Mouse (Mus musculus) embryonic facial prominence, embryonic 10.5 days (tissue): ENCODE measurements around the gene Kcnh6. TPM values are rescaled to one million over a fixed set of nuclear protein-coding genes. Genes with fewer than 3 reads are reported as not detected.
"Not testable (repeated sequence)": the region's sequence is repeated elsewhere in the genome, so short reads cannot be mapped to it uniquely, and the experiment has no call there.

Experiments
- DNase-seq: peaks from one replicate; pipeline ENCODE4 v3.0.0-alpha.2; 2017; ENCODE audit warnings: low spot score
- H3K27ac ChIP-seq: fragments of 300-500 bp; sonication (generic); replicated peaks from 2 replicates; pipeline ENCODE4 v1.5.1; 2016; ENCODE audit warnings: mild to moderate bottlenecking
- H3K27me3 ChIP-seq: fragments of 300-500 bp; sonication (generic); replicated peaks from 2 replicates; pipeline ENCODE4 v1.6.1; 2016; ENCODE audit warnings: low read depth, mild to moderate bottlenecking; ENCODE audit not compliant: poor library complexity, severe bottlenecking
- H3K36me3 ChIP-seq: fragments of 300-500 bp; sonication (generic); replicated peaks from 2 replicates; pipeline ENCODE4 v1.6.1; 2016; ENCODE audit warnings: mild to moderate bottlenecking, moderate library complexity
- H3K4me1 ChIP-seq: fragments of 300-500 bp; sonication (generic); 2 replicates; pipeline ENCODE4 v1.6.1; 2016
- H3K4me3 ChIP-seq: fragments of 300-500 bp; sonication (generic); 2 replicates; pipeline ENCODE4 v1.5.1; 2016; ENCODE audit warnings: mild to moderate bottlenecking, moderate library complexity
- H3K9me3 ChIP-seq: fragments of 300-500 bp; sonication (generic); 2 replicates; pipeline ENCODE4 v1.6.1; 2016; ENCODE audit warnings: mild to moderate bottlenecking
- WGBS: fragments of 180-500 bp; shearing (Covaris S2); methylation state at CpG from one replicate; pipeline ENCODE4 v1.1.7; 2016; 5-methylcytosine and 5-hydroxymethylcytosine counted together
- polyA plus RNA-seq: library from polyadenylated mRNA; unstranded; fragments of >200 nt; fragmentation: Nextera tagmentation; extraction: Ambion mirVana; gene quantifications from 2 replicates; pipeline ENCODE4 v1.2.1, GENCODE M21; 2016

Gene Kcnh6
- polyA plus RNA-seq, 1 experiment from 2014 or later: 0.30 TPM

GRCm38 (mm10) chr11:106053921-106054320, 46.0 kb downstream of the Kcnh6 start:
- 93% methylated on average over 2 of the region's 2 CpGs for WGBS
- Histone ChIP-seq H3K27me3 (no peaks in the 10 kb centered on the region), H3K9me3 (no peaks in the 10 kb centered on the region), H3K4me1 (no peaks in the 10 kb centered on the region), H3K4me3 (no peak overlapping the region), H3K36me3 (peaks cover 100% of the 10 kb centered on the region), H3K27ac (no peak overlapping the region)
- no peak for DNase-seq

- no peak for DNase-seq
- Histone ChIP-seq H3K9me3 (no peaks in the 10 kb centered on the region), H3K27me3 (no peaks in the 10 kb centered on the region), H3K27ac (no peak overlapping the region), H3K4me1 (no peaks in the 10 kb centered on the region), H3K4me3 (no peak overlapping the region), H3K36me3 (peaks cover 100% of the 10 kb centered on the region)
- WGBS: 95% methylated on average over 8 of the region's 8 CpGs
Measured at GRCm38 (mm10) chr11:106054600-106054999, 46.7 kb downstream of the Kcnh6 start.

DNA sequence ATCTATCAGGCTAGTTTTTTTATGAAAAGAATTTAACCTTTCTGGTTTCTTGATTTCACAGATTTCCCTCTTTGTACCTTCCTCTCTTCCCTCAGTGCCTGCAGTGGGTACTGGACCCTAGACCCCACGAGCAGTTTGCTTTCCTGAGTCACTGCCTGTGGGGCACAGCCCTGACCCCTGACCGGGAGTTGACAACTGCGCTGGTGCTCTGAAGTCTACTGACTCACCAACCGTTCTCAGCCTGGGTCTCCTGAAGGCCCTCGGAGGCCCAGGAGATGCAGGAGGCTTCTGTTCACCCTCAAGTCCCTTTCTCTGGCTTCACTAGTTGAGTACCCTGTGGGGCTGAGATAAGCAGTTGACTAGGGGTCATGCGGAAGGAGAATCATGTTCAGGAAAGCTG, 47.4 kb downstream of the Kcnh6 start:
- DNase-seq: no peak
- peaks cover 100% of the 10 kb centered on the region for H3K36me3 ChIP-seq
- no peak overlapping the region for H3K4me3 ChIP-seq
- H3K27ac ChIP-seq: no peak overlapping the region
- H3K9me3 ChIP-seq: no peaks in the 10 kb centered on the region
- H3K4me1 ChIP-seq: no peaks in the 10 kb centered on the region
- H3K27me3 ChIP-seq: no peaks in the 10 kb centered on the region
- WGBS: 89% methylated on average over 6 of the region's 6 CpGs

- Histone ChIP-seq H3K4me1 (no peaks in the 10 kb centered on the region), H3K9me3 (no peaks in the 10 kb centered on the region), H3K36me3 (peaks cover 83% of the 10 kb centered on the region), H3K4me3 (no peak overlapping the region), H3K27ac (no peak overlapping the region), H3K27me3 (no peaks in the 10 kb centered on the region)
- no peak for DNase-seq
- WGBS: 92% methylated on average over 8 of the region's 8 CpGs
Measured at GRCm38 (mm10) chr11:106056819-106057491, 49.0 kb downstream of the Kcnh6 start.

- Histone ChIP-seq H3K4me3 (no peak overlapping the region), H3K9me3 (no peaks in the 10 kb centered on the region), H3K36me3 (peaks cover 73% of the 10 kb centered on the region), H3K27ac (no peak overlapping the region), H3K4me1 (no peaks in the 10 kb centered on the region), H3K27me3 (no peaks in the 10 kb centered on the region)
- WGBS: 76% methylated on average over 8 of the region's 8 CpGs
- no peak for DNase-seq
Measured at GRCm38 (mm10) chr11:106058020-106058419, 50.1 kb downstream of the Kcnh6 start.

GRCm38 (mm10) chr11:106060549-106060948, 52.6 kb downstream of the Kcnh6 start:
- DNase-seq: no peak
- no peak overlapping the region for H3K27ac ChIP-seq
- no peaks in the 10 kb centered on the region for H3K9me3 ChIP-seq
- H3K4me1 ChIP-seq: no peaks in the 10 kb centered on the region
- H3K27me3 ChIP-seq: no peaks in the 10 kb centered on the region
- H3K36me3 ChIP-seq: peaks cover 47% of the 10 kb centered on the region
- 90% methylated on average over 1 of the region's 1 CpGs for WGBS
- no peak overlapping the region for H3K4me3 ChIP-seq

GRCm38 (mm10) chr11:106061311-106061710, 53.4 kb downstream of the Kcnh6 start:
- Histone ChIP-seq H3K4me1 (no peaks in the 10 kb centered on the region), H3K4me3 (no peak overlapping the region), H3K27ac (no peak overlapping the region), H3K27me3 (no peaks in the 10 kb centered on the region), H3K36me3 (peaks cover 40% of the 10 kb centered on the region), H3K9me3 (no peaks in the 10 kb centered on the region)
- 93% methylated on average over 1 of the region's 1 CpGs for WGBS
- no peak for DNase-seq

- WGBS: 82% methylated on average over 5 of the region's 5 CpGs
- Histone ChIP-seq H3K4me3 (no peak overlapping the region), H3K9me3 (no peaks in the 10 kb centered on the region), H3K27me3 (no peaks in the 10 kb centered on the region), H3K27ac (no peak overlapping the region), H3K4me1 (peaks cover 11% of the 10 kb centered on the region; the same call in 1 of the 2 replicates), H3K36me3 (peaks cover 15% of the 10 kb centered on the region)
- no peak for DNase-seq
Measured at GRCm38 (mm10) chr11:106063756-106064155, 55.8 kb downstream of the Kcnh6 start.

DNA sequence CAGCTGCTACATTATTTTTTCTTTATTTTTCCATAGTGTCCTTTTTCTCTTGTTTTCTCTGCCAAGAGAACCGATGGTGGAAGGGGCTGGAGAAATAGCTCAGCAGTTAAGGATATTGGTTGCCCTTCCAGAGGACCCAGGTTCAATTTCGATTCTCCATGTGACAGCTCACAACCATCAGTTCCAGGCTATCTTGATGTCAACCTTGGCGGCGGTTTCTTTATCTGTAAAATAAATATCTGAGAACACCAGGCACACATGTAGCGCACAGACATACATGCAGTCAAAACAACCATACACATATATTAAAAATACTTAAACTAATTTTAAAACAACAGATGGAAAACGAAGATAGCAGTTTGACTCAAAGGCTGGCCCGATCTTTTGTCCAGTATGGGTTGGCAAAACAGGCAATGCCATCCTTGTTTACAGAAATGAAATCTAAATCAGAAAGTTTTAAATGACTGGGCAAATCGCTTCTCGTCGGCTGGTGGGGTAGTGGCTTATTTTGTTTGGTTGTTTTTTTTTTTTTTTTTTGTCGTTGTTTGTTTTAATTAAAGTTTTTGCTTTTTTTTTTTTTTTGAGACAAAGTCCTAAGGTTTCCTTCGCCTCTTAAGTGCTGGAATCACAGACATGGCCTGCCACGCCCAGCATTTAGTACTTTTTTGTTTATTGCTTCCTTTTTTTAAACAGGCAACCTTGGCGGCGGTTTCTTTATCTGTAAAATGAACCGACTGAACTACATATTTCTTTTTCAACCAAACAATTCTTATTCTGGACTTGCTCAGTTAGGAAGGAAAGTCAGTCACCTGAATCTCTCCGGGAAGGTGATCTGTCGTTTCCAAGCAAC, 57.4 kb downstream of the Kcnh6 start:
- Histone ChIP-seq H3K4me3 (peak overlapping the region; percentile 94), H3K9me3 (no peaks in the 10 kb centered on the region), H3K27ac (no peak overlapping the region), H3K4me1 (peaks cover 11% of the 10 kb centered on the region; the same call in 1 of the 2 replicates), H3K27me3 (no peaks in the 10 kb centered on the region), H3K36me3 (peaks cover 9% of the 10 kb centered on the region)
- no peak for DNase-seq
- WGBS: 47% methylated on average over 18 of the region's 18 CpGs

DNA sequence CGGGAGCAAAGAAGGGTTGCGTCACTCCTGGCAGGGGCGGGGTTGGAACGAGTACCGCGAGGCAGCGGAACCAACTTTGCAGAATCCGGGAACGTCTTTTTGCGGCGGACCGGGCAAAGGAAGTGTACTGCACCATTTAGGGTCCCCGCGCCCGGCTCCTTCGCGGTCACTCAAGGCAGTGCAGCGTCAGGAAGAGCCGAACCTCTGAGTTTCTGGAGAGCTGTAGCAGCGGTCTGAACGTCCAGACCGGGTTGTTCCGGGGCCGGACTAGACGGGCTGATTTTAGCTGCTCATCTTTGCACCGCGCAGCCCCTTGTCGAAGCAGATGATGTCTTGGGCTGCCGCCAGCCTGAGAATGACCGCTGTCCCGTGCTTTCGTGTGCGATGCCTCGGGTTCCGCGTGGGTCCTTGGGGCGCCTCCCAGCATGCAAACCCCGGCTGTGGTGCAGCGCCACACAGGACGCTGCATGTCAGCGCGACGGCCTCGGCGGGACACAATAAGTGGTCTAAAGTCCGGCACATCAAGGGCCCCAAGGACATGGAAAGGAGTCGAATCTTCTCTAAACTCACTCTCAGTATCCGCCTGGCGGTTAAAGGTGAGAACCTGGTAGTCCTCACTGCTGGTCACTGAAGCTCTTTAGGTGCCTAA, 58.1 kb downstream of the Kcnh6 start, which contains the start of gene Taco1:
Taco1 (plus strand) TSS at position 139 of the 649 bp plus-strand sequence.
- DNase-seq: peak; percentile 94
- peak within 1 kb of the TSS; percentile 85 for H3K27ac ChIP-seq
- under 1% methylated on average over 49 of the region's 49 CpGs for WGBS
- no peaks in the 10 kb centered on the region for H3K27me3 ChIP-seq
- H3K9me3 ChIP-seq: no peaks in the 10 kb centered on the region
- H3K36me3 ChIP-seq: peaks cover 16% of the 10 kb centered on the region
- peak within 1 kb of the TSS; percentile 94 for H3K4me3 ChIP-seq
- H3K4me1 ChIP-seq: peaks cover 11% of the 10 kb centered on the region; the same call in 1 of the 2 replicates

GRCm38 (mm10) chr11:106066616-106067015, 58.7 kb downstream of the Kcnh6 start:
- Histone ChIP-seq H3K4me1 (peaks cover 11% of the 10 kb centered on the region; the same call in 1 of the 2 replicates), H3K36me3 (peaks cover 22% of the 10 kb centered on the region), H3K27ac (peak overlapping the region; percentile 85), H3K4me3 (peak overlapping the region; percentile 94)
- DNase-seq: peak; percentile 85
- WGBS: 16% methylated on average over 23 of the region's 23 CpGs
- not testable (repeated sequence) for H3K9me3 ChIP-seq, H3K27me3 ChIP-seq

DNA sequence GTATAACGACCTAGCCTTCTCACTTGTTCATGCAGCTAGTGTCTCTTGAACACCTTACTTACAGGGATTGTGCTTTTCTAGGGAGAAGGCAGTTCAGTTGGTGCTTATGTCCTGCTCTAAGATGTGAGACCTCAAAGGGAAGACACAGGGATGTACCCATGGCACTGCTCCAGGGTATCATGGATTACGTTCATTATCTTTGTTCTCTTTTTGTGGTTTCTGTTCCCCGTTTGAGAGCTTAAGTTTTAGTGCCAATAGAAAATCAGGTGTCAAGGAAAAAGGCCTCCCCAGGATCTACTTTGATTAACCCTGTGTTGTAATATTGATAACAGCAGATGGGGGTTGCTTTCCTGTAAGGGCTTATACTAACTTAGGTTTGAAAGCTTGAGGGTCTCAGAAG, 65.8 kb downstream of the Kcnh6 start:
- Histone ChIP-seq H3K27ac (no peak overlapping the region), H3K27me3 (no peaks in the 10 kb centered on the region), H3K4me1 (no peaks in the 10 kb centered on the region), H3K9me3 (no peaks in the 10 kb centered on the region), H3K4me3 (no peak overlapping the region), H3K36me3 (peaks cover 52% of the 10 kb centered on the region)
- 88% methylated on average over 3 of the region's 3 CpGs for whole genome bisulfite sequencing
- DNase-seq: no peak
